ENCODE assay signal across 14 mouse cellular contexts in the genomic region with DNA sequence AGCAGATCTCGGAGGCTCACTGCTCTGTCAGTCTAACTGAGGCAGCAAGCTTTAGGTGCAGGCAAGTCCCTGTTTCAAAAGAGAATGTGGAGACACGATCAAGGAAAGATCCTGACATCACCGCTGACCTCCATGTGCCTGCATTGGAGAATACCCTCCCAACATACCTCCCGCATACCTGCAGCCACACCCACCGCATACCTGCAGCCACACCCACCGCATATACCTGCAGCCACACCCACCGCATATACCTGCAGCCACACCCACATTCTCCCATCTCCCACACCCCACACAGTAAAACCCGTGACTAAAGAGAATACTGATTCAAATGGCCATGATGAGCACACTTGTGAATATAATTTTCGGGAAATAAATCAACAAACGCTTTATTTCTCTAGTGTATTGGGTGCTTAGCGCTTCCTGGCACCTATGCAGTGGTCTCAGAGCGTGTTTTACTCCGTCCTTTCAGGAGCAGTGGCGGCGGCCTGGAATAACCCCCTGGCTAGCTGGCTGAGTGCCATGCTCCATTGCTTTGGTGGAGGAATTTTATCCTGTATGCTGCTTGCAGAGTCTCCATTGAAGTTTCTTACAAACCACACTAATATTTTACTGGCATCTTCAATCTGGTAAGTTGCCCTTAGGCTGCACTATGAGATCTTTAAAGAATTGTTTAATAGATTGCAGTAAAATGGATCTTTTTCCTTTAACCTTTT. TPM values are rescaled to one million over a fixed set of nuclear protein-coding genes. Genes with fewer than 3 reads are reported as not detected.
DNase-seq lines count a peak whose midpoint lies in the region; ATAC-seq and TF ChIP-seq lines count a peak whose summit lies in the region.
"Had no signal": no experiment of that assay in that cellular context is flagged by ENCODE, and none has a peak within 500 bp of the region (broad histone marks: within the 10 kb centered on the region; RNA-seq: fewer than 3 reads in every experiment).

No protein-coding gene starts in this region.

- H3K4me1 ChIP-seq in kidney, adult 2 months (ENCODE audit: control insufficient read depth, insufficient read depth, low read length) = peaks cover 7% of the 10 kb centered on the region; the same call in 1 of the 2 replicates
- H3K4me1 ChIP-seq in kidney, embryonic 14.5 days (ENCODE audit: control insufficient read depth, insufficient read depth, low read length) = no peaks in the 10 kb centered on the region
- peaks cover 9% of the 10 kb centered on the region for H3K4me1 ChIP-seq in midbrain, embryonic 11.5 days (ENCODE audit: control insufficient read depth, insufficient read depth, low read length)
- H3K4me1 ChIP-seq in midbrain, embryonic 16.5 days (ENCODE audit: control insufficient read depth, insufficient read depth, low read length) = peaks cover 2% of the 10 kb centered on the region; the same call in 1 of the 2 replicates
- H3K4me1 ChIP-seq: embryonic facial prominence, embryonic 15.5 days had no signal

- H3K4me3 ChIP-seq in kidney, adult 2 months (ENCODE audit: insufficient read depth, low read depth, low read length) = no peak overlapping the region
- no peak overlapping the region for H3K4me3 ChIP-seq in kidney, embryonic 14.5 days (ENCODE audit: low read length)
- no peak overlapping the region for H3K4me3 ChIP-seq in midbrain, embryonic 11.5 days (ENCODE audit: low read depth, low read length)
- no peak overlapping the region for H3K4me3 ChIP-seq in midbrain, embryonic 16.5 days (ENCODE audit: low read depth, low read length)
- no peak overlapping the region for H3K4me3 ChIP-seq in left cerebral cortex, adult 2 months
- H3K4me3 ChIP-seq: embryonic facial prominence, embryonic 15.5 days; myocyte had no signal

- H3K36me3 ChIP-seq in kidney, adult 2 months (ENCODE audit: control insufficient read depth, insufficient read depth, low read length) = no peaks in the 10 kb centered on the region
- H3K36me3 ChIP-seq in kidney, embryonic 14.5 days (ENCODE audit: control insufficient read depth, insufficient read depth, low read length) = no peaks in the 10 kb centered on the region
- no peaks in the 10 kb centered on the region for H3K36me3 ChIP-seq in midbrain, embryonic 11.5 days (ENCODE audit: control insufficient read depth, insufficient read depth, low read length)
- H3K36me3 ChIP-seq in midbrain, embryonic 16.5 days (ENCODE audit: control insufficient read depth, insufficient read depth, low read length) = no peaks in the 10 kb centered on the region
- H3K36me3 ChIP-seq: embryonic facial prominence, embryonic 15.5 days had no signal

- TF ChIP-seq CTCF in kidney, adult 2 months (conservative IDR thresholded peaks at IDR 0.05; ENCODE audit: insufficient read depth, insufficient read length, low read depth, low read length) = no peak
- TF ChIP-seq CTCF in left cerebral cortex, adult 2 months (IDR thresholded peaks at IDR 0.05) = no peak

- no peak overlapping the region for H3K9ac ChIP-seq in kidney, embryonic 14.5 days (ENCODE audit: low read depth, low read length)
- no peak overlapping the region for H3K9ac ChIP-seq in midbrain, embryonic 11.5 days (ENCODE audit: low read length)
- H3K9ac ChIP-seq in midbrain, embryonic 16.5 days (ENCODE audit: low read depth, low read length) = no peak overlapping the region
- H3K9ac ChIP-seq: embryonic facial prominence, embryonic 15.5 days had no signal

- H3K27me3 ChIP-seq in kidney, adult 2 months (replicated peaks; ENCODE audit: control insufficient read depth, insufficient read depth, low read length) = no peaks in the 10 kb centered on the region
- no peaks in the 10 kb centered on the region for H3K27me3 ChIP-seq in kidney, embryonic 14.5 days (ENCODE audit: control insufficient read depth, insufficient read depth, low read length)
- no peaks in the 10 kb centered on the region for H3K27me3 ChIP-seq in midbrain, embryonic 11.5 days (ENCODE audit: control insufficient read depth, insufficient read depth, low read length)
- H3K27me3 ChIP-seq in midbrain, embryonic 16.5 days (ENCODE audit: control insufficient read depth, insufficient read depth, low read depth, low read length) = no peaks in the 10 kb centered on the region
- H3K27me3 ChIP-seq: embryonic facial prominence, embryonic 15.5 days had no signal

- no peak overlapping the region for H3K4me2 ChIP-seq in kidney, embryonic 14.5 days (replicated peaks; ENCODE audit: low read depth, low read length)
- H3K4me2 ChIP-seq in midbrain, embryonic 11.5 days = no peak overlapping the region
- H3K4me2 ChIP-seq in midbrain, embryonic 16.5 days (ENCODE audit: low read length) = no peak overlapping the region
- H3K4me2 ChIP-seq: embryonic facial prominence, embryonic 15.5 days had no signal

- TF ChIP-seq POLR2A in kidney, adult 2 months (IDR thresholded peaks at IDR 0.05; ENCODE audit: low read depth, low read length) = no peak

- ATAC-seq in kidney, embryonic 14.5 days (ENCODE audit: low FRiP score, low TSS enrichment) = no peak
- no peak for ATAC-seq in midbrain, embryonic 11.5 days (ENCODE audit: low FRiP score)
- no peak for ATAC-seq in midbrain, embryonic 16.5 days
- ATAC-seq: activated CD4-positive, CD25-positive, alpha-beta regulatory T cell, adult 4 months had no signal

- WGBS in kidney, adult 2 months = 65% methylated on average over 15 of the region's 15 CpGs
- 80% methylated on average over 15 of the region's 15 CpGs for WGBS in kidney, embryonic 14.5 days
- WGBS in midbrain, embryonic 11.5 days = 87% methylated on average over 15 of the region's 15 CpGs
- 72% methylated on average over 15 of the region's 15 CpGs for WGBS in midbrain, embryonic 16.5 days

- H3K9me3 ChIP-seq in kidney, embryonic 14.5 days (ENCODE audit: control insufficient read depth, low read length) = no peaks in the 10 kb centered on the region
- H3K9me3 ChIP-seq in midbrain, embryonic 11.5 days (ENCODE audit: control insufficient read depth, low read length) = no peaks in the 10 kb centered on the region
- H3K9me3 ChIP-seq in midbrain, embryonic 16.5 days (replicated peaks; ENCODE audit: control insufficient read depth, low read length, poor library complexity, severe bottlenecking) = no peaks in the 10 kb centered on the region
- H3K9me3 ChIP-seq: embryonic facial prominence, embryonic 15.5 days; G1E had no signal

- DNase-seq in adrenal gland, postnatal 10 days = peak; percentile 59
- no peak for DNase-seq in adrenal gland, adult 18-20 months (ENCODE audit: low spot score in 2 of 2)
- peak; percentile 42 for DNase-seq in kidney, adult 2 months
- DNase-seq in midbrain, embryonic 11.5 days (ENCODE audit: low spot score, missing footprints) = peak; percentile 69
- peak; percentile 61 to 79 for DNase-seq in heart, postnatal 14 days
- no peak for DNase-seq in left cerebral cortex, adult 2 months (ENCODE audit: extremely low spot score in 1 of 2, low spot score in 2 of 2)
- DNase-seq: liver; thymus, postnatal 14 days had no signal

- no peak overlapping the region for H3K27ac ChIP-seq in kidney, adult 2 months (ENCODE audit: insufficient read depth, low read depth, low read length)
- H3K27ac ChIP-seq in kidney, embryonic 14.5 days (ENCODE audit: low read depth, low read length) = no peak overlapping the region
- no peak overlapping the region for H3K27ac ChIP-seq in midbrain, embryonic 11.5 days (ENCODE audit: low read depth, low read length)
- no peak overlapping the region for H3K27ac ChIP-seq in midbrain, embryonic 16.5 days (ENCODE audit: low read length)
- H3K27ac ChIP-seq in left cerebral cortex, adult 2 months = no peak overlapping the region
- H3K27ac ChIP-seq: embryonic facial prominence, embryonic 15.5 days had no signal

- intact Hi-C loops in heart, postnatal 14 days (cut with DNase I) = no loop called here
- intact Hi-C loops in left cerebral cortex, adult 2 months (cut with DNase I) = loop anchor here (5.0 kb wide), 1 partner anchor 78 kb away; no protein-coding TSS in a partner anchor

RNA-seq across cellular contexts. Expression of a gene that starts 14.5 kb away (rescaled TPM):
- total RNA-seq in adrenal gland, postnatal 10 days (2021) = 10 to 100 TPM; 33.0 to 34.8 TPM
- 10 to 100 TPM; 30.2 to 34.6 TPM for total RNA-seq in adrenal gland, adult 18-20 months (2021)
- polyA plus RNA-seq in kidney, adult 2 months (2012; rRNA removed) = 10.8 and 12.5 TPM in 2 replicates
- 4.8 and 6.2 TPM in 2 replicates for polyA plus RNA-seq in kidney, embryonic 14.5 days (2014; fragmentation: Nextera tagmentation; extraction: Ambion mirVana)
- polyA plus RNA-seq in midbrain, embryonic 11.5 days (2014; fragmentation: Nextera tagmentation; extraction: Ambion mirVana) = 13.0 and 13.5 TPM in 2 replicates
- polyA plus RNA-seq in midbrain, embryonic 16.5 days (2015; fragmentation: Nextera tagmentation; extraction: Ambion mirVana) = 7.7 and 8.3 TPM in 2 replicates
- 10 to 100 TPM; 13.9 to 17.0 TPM for total RNA-seq in heart, postnatal 14 days (2021)
- total RNA-seq in left cerebral cortex, adult 2 months (2021) = 10 to 100 TPM; 11.0 to 14.0 TPM

Comparison
In these comparisons a context has a peak if more than half of its experiments do, and no peak if none do; other contexts are left out.
1. DNase-seq: peak in adrenal gland, postnatal 10 days (single experiment), kidney, adult 2 months (single experiment), midbrain, embryonic 11.5 days (single experiment) and heart, postnatal 14 days (2 of 2); none in adrenal gland, adult 18-20 months (0 of 2) and left cerebral cortex, adult 2 months (0 of 2).